Mouse (Mus musculus) kidney, adult 2 months (tissue): Measurements from ENCODE around the gene Exoc5. TPM values are rescaled to one million over a fixed set of nuclear protein-coding genes. Genes with fewer than 3 reads are reported as not detected.

Experiments used
- DNase-seq: peaks from one replicate; pipeline ENCODE4 v3.0.0; 2021
- H3K27ac ChIP-seq: fragments of 200-500 bp; 2 replicates; pipeline ENCODE4 v1.5.1; 2012; ENCODE audit warnings: low read depth, low read length, control low read depth, inconsistent platforms; ENCODE audit not compliant: insufficient read depth
- H3K27me3 ChIP-seq: fragments of 200-500 bp; replicated peaks from 2 replicates; pipeline ENCODE4 v1.6.1; 2012; ENCODE audit warnings: mild to moderate bottlenecking, moderate library complexity, low read length, inconsistent platforms; ENCODE audit not compliant: control insufficient read depth, insufficient read depth
- H3K36me3 ChIP-seq: fragments of 200-500 bp; 2 replicates; pipeline ENCODE4 v1.6.1; 2012; ENCODE audit warnings: mild to moderate bottlenecking, moderate library complexity, low read length, inconsistent platforms; ENCODE audit not compliant: control insufficient read depth, insufficient read depth
- H3K4me1 ChIP-seq: fragments of 200-500 bp; 2 replicates; pipeline ENCODE4 v1.6.1; 2011; ENCODE audit warnings: low read length; ENCODE audit not compliant: control insufficient read depth, insufficient read depth
- H3K4me3 ChIP-seq: fragments of 200-500 bp; 2 replicates; pipeline ENCODE4 v1.5.1; 2011; ENCODE audit warnings: mild to moderate bottlenecking, low read depth, low read length, control low read depth; ENCODE audit not compliant: insufficient read depth
- CTCF ChIP-seq: fragments of 200-500 bp; conservative IDR thresholded peaks from 2 replicates; pipeline ENCODE4 v1.5.1; 2011; ENCODE audit warnings: low read depth, mild to moderate bottlenecking, control low read depth, low read length, moderate library complexity, mixed read lengths; ENCODE audit not compliant: insufficient read depth, insufficient read length
- POLR2A ChIP-seq: fragments of 200-500 bp; IDR thresholded peaks from one replicate; pipeline ENCODE4 v1.6.1; 2011; ENCODE audit warnings: low read depth, low read length, control low read depth
- whole genome bisulfite sequencing: fragments of 180-500 bp; shearing (Covaris S2); methylation state at CpG from one replicate; pipeline ENCODE4 v1.1.7; 2018; 5-methylcytosine and 5-hydroxymethylcytosine counted together
- polyA plus RNA-seq: library from polyadenylated mRNA; depleted of rRNA; stranded (reverse); fragments of >200 nt; gene quantifications from 2 replicates; pipeline ENCODE4 v1.2.3, GENCODE M21; 2012; rRNA removed

The Exoc5 gene
- polyA plus RNA-seq, 1 experiment: 6.4 TPM

DNA sequence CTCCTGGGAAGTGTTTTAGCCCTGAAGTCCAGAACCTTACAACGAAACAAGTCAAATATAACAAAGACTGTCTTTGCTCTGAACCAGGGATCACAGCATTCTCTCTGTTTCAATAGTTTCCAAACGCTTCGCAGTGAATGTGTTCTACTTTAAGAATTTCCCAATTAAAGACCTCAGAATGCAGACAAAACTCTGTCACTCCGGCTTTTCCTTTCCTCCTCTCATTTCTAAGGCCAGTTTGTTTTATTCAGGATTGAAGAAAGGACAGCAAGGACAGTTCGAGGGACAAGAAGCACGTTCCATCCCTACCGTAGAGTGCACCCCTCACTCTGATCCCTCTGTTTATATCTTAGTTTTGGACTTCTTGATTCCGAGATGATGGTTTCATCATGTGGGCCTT is 76.6 kb downstream of the Exoc5 start:
- no peaks in the 10 kb centered on the region for H3K36me3 ChIP-seq
- H3K4me1 ChIP-seq: no peaks in the 10 kb centered on the region
- 92% methylated on average over 8 of the region's 8 CpGs for WGBS
- no peak overlapping the region for H3K4me3 ChIP-seq
- TF ChIP-seq CTCF (no peak), POLR2A (no peak)
- no peaks in the 10 kb centered on the region for H3K27me3 ChIP-seq
- no peak for DNase-seq
- H3K27ac ChIP-seq: no peak overlapping the region

GRCm38 (mm10) chr14:48986231-48986630 is 80.2 kb downstream of the Exoc5 start:
- no peaks in the 10 kb centered on the region for H3K27me3 ChIP-seq
- no peak overlapping the region for H3K27ac ChIP-seq
- H3K4me1 ChIP-seq: no peaks in the 10 kb centered on the region
- 69% methylated on average over 8 of the region's 8 CpGs for WGBS
- no peaks in the 10 kb centered on the region for H3K36me3 ChIP-seq
- no peak for TF ChIP-seq POLR2A
- no peak for TF ChIP-seq CTCF
- H3K4me3 ChIP-seq: no peak overlapping the region
- no peak for DNase-seq

GRCm38 (mm10) chr14:48985673-48986072 is 80.8 kb downstream of the Exoc5 start:
- peak; percentile 65 for TF ChIP-seq CTCF
- TF ChIP-seq POLR2A: no peak
- Histone ChIP-seq H3K27ac (no peak overlapping the region), H3K27me3 (no peaks in the 10 kb centered on the region), H3K36me3 (no peaks in the 10 kb centered on the region), H3K4me3 (no peak overlapping the region), H3K4me1 (no peaks in the 10 kb centered on the region)
- peak; percentile 17 for DNase-seq
- WGBS: 47% methylated on average over 10 of the region's 10 CpGs

GRCm38 (mm10) chr14:48978971-48979388 is 87.5 kb downstream of the Exoc5 start:
- 41% methylated on average over 3 of the region's 3 CpGs for WGBS

DNA sequence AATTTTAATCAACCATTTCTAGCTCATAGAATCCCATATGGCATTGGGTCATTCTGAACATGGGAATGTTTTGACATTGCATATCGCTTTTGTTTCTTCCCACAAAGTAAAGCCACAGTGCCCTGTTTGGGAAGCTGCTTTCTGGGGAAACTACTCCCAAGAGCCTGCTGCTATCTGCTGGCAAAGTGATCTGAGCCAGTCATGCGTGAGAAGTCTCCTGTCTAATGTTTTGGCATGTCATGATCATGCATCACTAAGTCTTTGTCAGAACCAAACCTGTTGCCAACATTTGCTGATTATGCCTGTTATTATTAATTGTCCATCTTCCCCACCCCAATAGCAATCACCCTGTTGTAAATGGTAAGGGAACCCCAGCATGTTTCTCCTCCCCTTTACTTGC is 94.9 kb downstream of the Exoc5 start:
- no peak for DNase-seq
- TF ChIP-seq CTCF: no peak
- no peak for TF ChIP-seq POLR2A
- Histone ChIP-seq H3K4me1 (no peaks in the 10 kb centered on the region), H3K36me3 (no peaks in the 10 kb centered on the region), H3K4me3 (no peak overlapping the region), H3K27ac (no peak overlapping the region), H3K27me3 (no peaks in the 10 kb centered on the region)
- 88% methylated on average over 2 of the region's 2 CpGs for WGBS

More at GRCm38 (mm10) chr14:48978971-48979388, 87.5 kb downstream of the Exoc5 start:
- no peak for DNase-seq
- H3K4me1 ChIP-seq: no peaks in the 10 kb centered on the region
- TF ChIP-seq POLR2A (no peak), CTCF (no peak)
- no peaks in the 10 kb centered on the region for H3K36me3 ChIP-seq
- no peak overlapping the region for H3K27ac ChIP-seq
- H3K27me3 ChIP-seq: no peaks in the 10 kb centered on the region
- no peak overlapping the region for H3K4me3 ChIP-seq

DNA sequence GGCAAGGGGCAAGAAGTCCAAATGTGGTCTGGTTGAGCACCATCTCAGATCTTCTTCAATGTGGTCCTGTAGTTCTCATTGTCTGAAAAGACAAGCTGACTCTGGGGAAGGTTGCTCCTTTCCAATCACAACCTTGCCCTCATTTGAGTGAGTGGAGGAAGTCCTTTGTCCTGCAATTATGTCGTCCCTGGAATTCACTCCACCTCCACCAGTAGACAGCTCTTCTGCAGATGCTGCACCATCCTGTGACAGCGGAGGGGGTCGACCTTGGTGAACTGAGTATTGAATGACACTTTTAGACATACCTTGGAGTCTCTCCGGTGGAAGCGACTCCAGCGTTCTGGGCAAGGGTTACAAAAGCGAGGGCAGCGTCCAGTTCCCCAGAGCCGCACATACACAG is 97.8 kb downstream of the Exoc5 start:
- Histone ChIP-seq H3K4me3 (no peak overlapping the region), H3K27me3 (no peaks in the 10 kb centered on the region), H3K4me1 (no peaks in the 10 kb centered on the region), H3K27ac (no peak overlapping the region), H3K36me3 (no peaks in the 10 kb centered on the region)
- WGBS: 77% methylated on average over 9 of the region's 9 CpGs
- TF ChIP-seq CTCF (no peak), POLR2A (no peak)
- no peak for DNase-seq

Other genes starting within 250 kb of the Exoc5 start
- gene Ap5m1, start 556 bp downstream of the Exoc5 start, polyA plus RNA-seq: 17.9 and 21.2 TPM in 2 replicates
- 8.6 and 8.8 TPM in 2 replicates for gene Naa30, start 105.6 kb upstream of the Exoc5 start, polyA plus RNA-seq
- 45.1 and 53.1 TPM in 2 replicates for gene ccdc198, start 178.8 kb upstream of the Exoc5 start, polyA plus RNA-seq